Mouse (Mus musculus): ENCODE results near the gene Chic2. TPM values are rescaled to one million over a fixed set of nuclear protein-coding genes. Genes with fewer than 3 reads are reported as not detected.

Chic2 gene
- polyA plus RNA-seq, 1 experiment from 2014 or later, result 45.3 TPM

- H3K9me3 ChIP-seq (ENCODE audit: control insufficient read depth, low read length), result no peaks in the 10 kb centered on the region
- H3K9ac ChIP-seq (replicated peaks; ENCODE audit: low read length), result no peak overlapping the region
- H3K36me3 ChIP-seq (ENCODE audit: control insufficient read depth, insufficient read depth, low read length), result no peaks in the 10 kb centered on the region
- no peak for DNase-seq
- under 1% methylated on average over 4 of the region's 4 CpGs for WGBS
- H3K27me3 ChIP-seq (ENCODE audit: control insufficient read depth, insufficient read depth, low read length), result peaks cover 100% of the 10 kb centered on the region
- no peak overlapping the region for H3K4me3 ChIP-seq (replicated peaks; ENCODE audit: low read depth, low read length)
- no peak overlapping the region for H3K4me2 ChIP-seq (ENCODE audit: low read length)
- ATAC-seq (ENCODE audit: low FRiP score, low TSS enrichment), result no peak
- H3K4me1 ChIP-seq (ENCODE audit: control insufficient read depth, insufficient read depth, low read length), result peaks cover 8% of the 10 kb centered on the region; the same call in 1 of the 2 replicates
- H3K27ac ChIP-seq (replicated peaks; ENCODE audit: low read depth, low read length), result no peak overlapping the region
Observed at GRCm38 (mm10) chr5:75072532-75072931, 28.0 kb upstream of the Chic2 start.

GRCm38 (mm10) chr5:75071951-75072350, 27.4 kb upstream of the Chic2 start:
- under 1% methylated on average over 10 of the region's 10 CpGs for WGBS
- H3K4me3 ChIP-seq (replicated peaks; ENCODE audit: low read depth, low read length), result no peak overlapping the region
- no peak for DNase-seq
- H3K27ac ChIP-seq (replicated peaks; ENCODE audit: low read depth, low read length), result no peak overlapping the region
- H3K4me1 ChIP-seq (ENCODE audit: control insufficient read depth, insufficient read depth, low read length), result peaks cover 11% of the 10 kb centered on the region; the same call in 1 of the 2 replicates
- no peaks in the 10 kb centered on the region for H3K36me3 ChIP-seq (ENCODE audit: control insufficient read depth, insufficient read depth, low read length)
- H3K9me3 ChIP-seq (ENCODE audit: control insufficient read depth, low read length), result no peaks in the 10 kb centered on the region
- H3K9ac ChIP-seq (replicated peaks; ENCODE audit: low read length), result no peak overlapping the region
- peaks cover 100% of the 10 kb centered on the region for H3K27me3 ChIP-seq (ENCODE audit: control insufficient read depth, insufficient read depth, low read length)
- no peak overlapping the region for H3K4me2 ChIP-seq (ENCODE audit: low read length)
- no peak for ATAC-seq (ENCODE audit: low FRiP score, low TSS enrichment)

- peaks cover 9% of the 10 kb centered on the region; the same call in 1 of the 2 replicates for H3K4me1 ChIP-seq (ENCODE audit: control insufficient read depth, insufficient read depth, low read length)
- H3K4me3 ChIP-seq (replicated peaks; ENCODE audit: low read depth, low read length), result no peak overlapping the region
- no peak overlapping the region for H3K27ac ChIP-seq (replicated peaks; ENCODE audit: low read depth, low read length)
- DNase-seq (no peak), ATAC-seq (ENCODE audit: low FRiP score, low TSS enrichment) (no peak)
- no peak overlapping the region for H3K9ac ChIP-seq (replicated peaks; ENCODE audit: low read length)
- H3K36me3 ChIP-seq (ENCODE audit: control insufficient read depth, insufficient read depth, low read length), result no peaks in the 10 kb centered on the region
- H3K9me3 ChIP-seq (ENCODE audit: control insufficient read depth, low read length), result peaks cover under 1% of the 10 kb centered on the region; the same call in 1 of the 2 replicates
- H3K4me2 ChIP-seq (ENCODE audit: low read length), result no peak overlapping the region
- WGBS, result under 1% methylated on average over 23 of the region's 23 CpGs
- peaks cover 100% of the 10 kb centered on the region for H3K27me3 ChIP-seq (ENCODE audit: control insufficient read depth, insufficient read depth, low read length)
Observed at GRCm38 (mm10) chr5:75070656-75071375, 26.2 kb upstream of the Chic2 start.

GRCm38 (mm10) chr5:75070132-75070531, 25.6 kb upstream of the Chic2 start:
- no peak overlapping the region for H3K4me2 ChIP-seq (ENCODE audit: low read length)
- H3K27ac ChIP-seq (replicated peaks; ENCODE audit: low read depth, low read length), result no peak overlapping the region
- no peaks in the 10 kb centered on the region for H3K36me3 ChIP-seq (ENCODE audit: control insufficient read depth, insufficient read depth, low read length)
- 0% methylated on average over 13 of the region's 13 CpGs for WGBS
- ATAC-seq (ENCODE audit: low FRiP score, low TSS enrichment) (no peak), DNase-seq (no peak)
- 0 out of 2 replicates have a peak, but pooled peaks cover 5% of the 10 kb centered on the region for H3K4me1 ChIP-seq (ENCODE audit: control insufficient read depth, insufficient read depth, low read length)
- H3K4me3 ChIP-seq (replicated peaks; ENCODE audit: low read depth, low read length), result no peak overlapping the region
- no peak overlapping the region for H3K9ac ChIP-seq (replicated peaks; ENCODE audit: low read length)
- peaks cover 5% of the 10 kb centered on the region; the same call in 1 of the 2 replicates for H3K9me3 ChIP-seq (ENCODE audit: control insufficient read depth, low read length)
- peaks cover 100% of the 10 kb centered on the region for H3K27me3 ChIP-seq (ENCODE audit: control insufficient read depth, insufficient read depth, low read length)

- H3K36me3 ChIP-seq (ENCODE audit: control insufficient read depth, insufficient read depth, low read length), result no peaks in the 10 kb centered on the region
- under 1% methylated on average over 30 of the region's 30 CpGs for WGBS
- H3K4me1 ChIP-seq (ENCODE audit: control insufficient read depth, insufficient read depth, low read length), result 0 out of 2 replicates have a peak, but pooled peaks cover 5% of the 10 kb centered on the region
- DNase-seq (peak; percentile 81), ATAC-seq (ENCODE audit: low FRiP score, low TSS enrichment) (no peak)
- peak overlapping the region; percentile 66 for H3K4me2 ChIP-seq (ENCODE audit: low read length)
- peak overlapping the region; percentile 31; the same call in 1 of the 2 replicates for H3K9ac ChIP-seq (replicated peaks; ENCODE audit: low read length)
- peak overlapping the region; percentile 40 for H3K4me3 ChIP-seq (replicated peaks; ENCODE audit: low read depth, low read length)
- H3K9me3 ChIP-seq (ENCODE audit: control insufficient read depth, low read length), result peaks cover 5% of the 10 kb centered on the region; the same call in 1 of the 2 replicates
- peaks cover 91% of the 10 kb centered on the region for H3K27me3 ChIP-seq (ENCODE audit: control insufficient read depth, insufficient read depth, low read length)
- H3K27ac ChIP-seq (replicated peaks; ENCODE audit: low read depth, low read length), result no peak overlapping the region
Observed at GRCm38 (mm10) chr5:75067125-75067756, 22.7 kb upstream of the Chic2 start.

GRCm38 (mm10) chr5:75066715-75067114, 22.1 kb upstream of the Chic2 start:
- WGBS, result 4% methylated on average over 8 of the region's 10 CpGs
- peak overlapping the region; percentile 40 for H3K4me3 ChIP-seq (replicated peaks; ENCODE audit: low read depth, low read length)
- peaks cover 86% of the 10 kb centered on the region for H3K27me3 ChIP-seq (ENCODE audit: control insufficient read depth, insufficient read depth, low read length)
- H3K4me1 ChIP-seq (ENCODE audit: control insufficient read depth, insufficient read depth, low read length), result 0 out of 2 replicates have a peak, but pooled peaks cover 5% of the 10 kb centered on the region
- ATAC-seq (ENCODE audit: low FRiP score, low TSS enrichment) (no peak), DNase-seq (no peak)
- peaks cover 5% of the 10 kb centered on the region; the same call in 1 of the 2 replicates for H3K9me3 ChIP-seq (ENCODE audit: control insufficient read depth, low read length)
- H3K4me2 ChIP-seq (ENCODE audit: low read length), result peak overlapping the region; percentile 66
- no peak overlapping the region for H3K9ac ChIP-seq (replicated peaks; ENCODE audit: low read length)
- H3K27ac ChIP-seq (replicated peaks; ENCODE audit: low read depth, low read length), result no peak overlapping the region
- no peaks in the 10 kb centered on the region for H3K36me3 ChIP-seq (ENCODE audit: control insufficient read depth, insufficient read depth, low read length)

GRCm38 (mm10) chr5:75063177-75063576, 18.6 kb upstream of the Chic2 start:
- 8% methylated on average over 4 of the region's 4 CpGs for WGBS
- no peak overlapping the region for H3K27ac ChIP-seq (replicated peaks; ENCODE audit: low read depth, low read length)
- H3K36me3 ChIP-seq (ENCODE audit: control insufficient read depth, insufficient read depth, low read length), result no peaks in the 10 kb centered on the region
- H3K9ac ChIP-seq (replicated peaks; ENCODE audit: low read length), result no peak overlapping the region
- DNase-seq (no peak), ATAC-seq (ENCODE audit: low FRiP score, low TSS enrichment) (no peak)
- H3K4me2 ChIP-seq (ENCODE audit: low read length), result no peak overlapping the region
- 0 out of 2 replicates have a peak, but pooled peaks cover 5% of the 10 kb centered on the region for H3K4me1 ChIP-seq (ENCODE audit: control insufficient read depth, insufficient read depth, low read length)
- peaks cover 51% of the 10 kb centered on the region for H3K27me3 ChIP-seq (ENCODE audit: control insufficient read depth, insufficient read depth, low read length)
- H3K9me3 ChIP-seq (ENCODE audit: control insufficient read depth, low read length), result peaks cover 5% of the 10 kb centered on the region; the same call in 1 of the 2 replicates
- H3K4me3 ChIP-seq (replicated peaks; ENCODE audit: low read depth, low read length), result no peak overlapping the region

GRCm38 (mm10) chr5:75051109-75051508, 6.5 kb upstream of the Chic2 start:
- Histone ChIP-seq H3K4me3 (replicated peaks; ENCODE audit: low read depth, low read length) (no peak overlapping the region), H3K27ac (replicated peaks; ENCODE audit: low read depth, low read length) (no peak overlapping the region), H3K4me1 (ENCODE audit: control insufficient read depth, insufficient read depth, low read length) (no peaks in the 10 kb centered on the region), H3K27me3 (ENCODE audit: control insufficient read depth, insufficient read depth, low read length) (peaks cover 10% of the 10 kb centered on the region), H3K36me3 (ENCODE audit: control insufficient read depth, insufficient read depth, low read length) (no peaks in the 10 kb centered on the region), H3K4me2 (ENCODE audit: low read length) (no peak overlapping the region), H3K9me3 (ENCODE audit: control insufficient read depth, low read length) (no peaks in the 10 kb centered on the region), H3K9ac (replicated peaks; ENCODE audit: low read length) (no peak overlapping the region)
- 85% methylated on average over 4 of the region's 4 CpGs for WGBS
- DNase-seq, result no peak
- no peak for ATAC-seq (ENCODE audit: low FRiP score, low TSS enrichment)

Data from midbrain, embryonic 14.5 days (tissue).